Mouse (Mus musculus) forelimb bud, embryonic 11.5 days (tissue): Measurements from ENCODE around the gene Chek2.
A peak's percentile ranks its signal among the peaks of the same experiment; 100 is the strongest.
"Not testable (repeated sequence)": the region's sequence is repeated elsewhere in the genome, so short reads cannot be mapped to it uniquely, and the experiment has no call there.

Experiments used
- DNase-seq: peaks from one replicate; pipeline ENCODE4 v3.0.0-alpha.2; 2012; ENCODE audit warnings: low read depth, low spot score

Chek2 gene

GRCm38 (mm10) chr5:110839678-110840365 lies at the start of gene Chek2, which contains the start of gene Hscb:
Chek2 (plus strand) TSS chr5:110839979.
Hscb (minus strand) TSS chr5:110839777.
- peak; percentile 98 for DNase-seq

DNA sequence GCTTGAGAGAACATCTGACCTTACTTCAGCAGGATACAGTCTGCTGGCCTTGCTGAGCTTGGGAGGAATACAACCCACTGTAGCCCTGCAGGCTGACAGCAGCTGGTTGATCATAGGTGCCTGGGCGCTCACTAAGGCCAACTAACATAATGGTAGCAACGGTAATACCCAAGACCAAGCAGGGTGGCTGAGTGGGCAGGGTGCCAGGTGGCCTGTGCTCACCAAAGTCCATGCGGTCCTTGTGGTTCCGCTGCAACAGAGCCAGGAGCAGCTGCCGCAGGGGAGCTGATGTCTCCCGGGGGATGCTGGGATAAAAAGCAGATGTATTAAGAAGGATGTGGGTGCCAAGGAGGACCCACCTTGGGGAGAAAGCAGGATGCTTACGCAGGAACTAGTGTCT lies 45.4 kb upstream of the Chek2 start:
- DNase-seq: no peak

DNA sequence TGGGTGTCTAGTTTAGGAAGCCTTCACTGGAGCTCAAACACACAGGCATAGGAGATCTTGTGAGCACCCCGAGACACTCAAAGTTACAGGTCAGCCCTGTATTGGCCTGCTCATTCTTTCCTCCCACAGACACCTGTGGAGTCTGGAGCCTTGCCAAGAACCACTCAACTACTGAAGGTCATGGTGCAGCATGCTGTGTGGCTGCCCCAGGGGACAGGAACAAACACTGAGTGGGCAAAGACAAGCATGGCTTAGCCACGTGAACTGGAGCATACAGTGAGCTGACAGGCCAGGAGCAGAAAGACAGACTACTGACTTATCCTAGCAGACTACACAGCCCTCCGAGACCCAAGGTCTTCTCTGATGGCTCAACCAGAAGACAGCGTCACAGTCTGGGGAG lies 42.1 kb upstream of the Chek2 start:
- no peak for DNase-seq

- DNase-seq: no peak
These were observed 38.6 kb upstream of the Chek2 start for GRCm38 (mm10) chr5:110801036-110801624.

GRCm38 (mm10) chr5:110802186-110802585 lies 37.6 kb upstream of the Chek2 start:
- no peak for DNase-seq

- DNase-seq: no peak
These were observed 37.0 kb upstream of the Chek2 start for GRCm38 (mm10) chr5:110802809-110803208.

DNA sequence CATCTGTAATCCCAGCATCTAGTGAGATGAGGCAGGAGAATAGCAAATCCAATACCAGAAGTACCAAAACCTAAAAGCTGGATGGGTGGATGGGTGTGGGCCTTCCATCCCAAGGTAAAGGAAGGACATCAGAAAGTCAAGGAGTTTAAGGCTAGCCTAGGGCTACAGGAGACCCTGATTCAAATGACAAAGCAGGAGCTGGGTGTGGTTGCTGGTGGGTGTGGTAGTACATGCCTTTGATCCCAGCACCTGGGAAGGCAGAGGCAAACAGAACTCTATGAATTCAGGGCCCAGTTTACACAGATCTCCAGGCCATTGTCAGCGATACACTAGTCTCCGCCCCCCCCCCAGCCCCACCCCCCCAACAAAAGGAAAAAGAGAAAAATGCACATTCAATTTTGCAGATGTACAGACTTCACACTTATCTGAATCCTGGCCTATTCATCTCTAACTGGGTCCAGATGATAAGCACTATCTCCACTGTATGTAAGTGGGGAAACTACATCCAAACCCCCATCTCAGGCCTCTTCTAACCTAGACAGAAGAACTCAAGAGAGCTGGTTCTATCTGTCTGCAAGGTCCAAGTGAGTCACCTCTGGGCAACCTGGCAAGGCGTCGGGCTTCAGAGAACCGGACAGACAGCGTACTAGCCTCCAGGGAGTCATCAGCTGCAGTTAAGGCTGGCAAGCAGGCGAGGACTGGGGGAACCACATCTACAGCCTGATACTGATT lies 35.6 kb upstream of the Chek2 start:
- no peak for DNase-seq

DNA sequence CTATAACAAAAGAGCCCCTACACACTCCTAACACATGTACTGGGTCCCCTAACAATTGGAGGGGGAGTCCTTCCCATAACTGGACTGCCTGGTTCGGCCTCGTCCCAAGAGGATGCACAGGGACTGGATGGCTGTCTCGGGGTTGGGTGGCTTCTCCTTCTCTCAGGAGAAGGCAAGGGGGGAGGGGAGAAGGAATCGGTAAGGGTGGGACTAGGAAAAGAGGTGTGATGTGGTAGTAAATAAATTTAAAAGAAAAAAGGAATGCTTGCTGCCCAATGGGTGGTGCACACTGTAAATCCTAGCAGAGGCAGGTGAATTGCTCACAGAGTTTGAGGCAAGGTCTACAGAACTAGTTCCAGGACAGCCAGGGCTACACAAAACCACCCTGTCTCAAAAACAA lies 33.6 kb upstream of the Chek2 start:
- no peak for DNase-seq

DNA sequence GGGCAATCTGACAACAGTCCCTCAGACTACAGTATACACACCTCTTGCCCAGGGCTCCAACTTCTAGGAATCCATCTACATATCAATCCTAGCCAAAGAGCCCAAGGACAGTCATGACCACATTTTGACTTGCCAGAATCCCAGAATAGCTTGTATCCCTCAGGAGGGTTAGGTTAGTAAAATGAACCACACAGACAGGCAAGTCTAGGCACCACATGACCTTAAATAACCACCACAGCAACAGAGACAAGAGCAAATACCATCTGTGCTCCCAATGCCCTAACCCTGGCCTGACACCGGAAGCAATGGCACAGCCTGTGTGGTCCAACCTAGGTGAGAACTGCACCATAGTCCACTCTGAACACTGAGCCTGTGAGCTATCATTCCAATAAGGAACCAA lies 33.1 kb upstream of the Chek2 start:
- no peak for DNase-seq

- no peak for DNase-seq
These were observed 32.3 kb upstream of the Chek2 start for GRCm38 (mm10) chr5:110807453-110807852.

GRCm38 (mm10) chr5:110808061-110808631 lies 31.6 kb upstream of the Chek2 start:
- peak; percentile 72 for DNase-seq

GRCm38 (mm10) chr5:110808821-110809666 lies 30.7 kb upstream of the Chek2 start:
- peak; percentile 13 for DNase-seq

- peak; percentile 97 for DNase-seq
These were observed 30.0 kb upstream of the Chek2 start, which contains the start of gene Ulk1 for GRCm38 (mm10) chr5:110809667-110810325. Ulk1 (minus strand) TSS chr5:110810097.

DNA sequence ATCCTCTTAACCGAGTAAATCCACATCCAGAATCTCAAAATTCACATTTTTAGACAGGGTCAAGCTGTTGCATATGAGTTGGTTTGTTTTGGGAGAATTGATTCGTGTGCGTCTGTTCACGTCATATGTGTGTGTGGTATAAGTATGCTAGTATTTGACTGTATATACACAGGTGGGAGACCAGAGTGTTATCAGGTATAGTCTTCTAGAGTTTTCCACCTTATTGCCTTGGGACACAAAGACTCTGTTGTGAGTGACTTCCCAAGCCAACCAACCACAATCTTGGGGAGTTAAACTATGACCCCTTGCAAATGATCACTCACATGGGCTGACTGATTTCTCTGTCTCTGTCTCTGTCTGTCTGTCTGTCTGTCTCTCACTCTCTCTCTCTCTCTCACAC lies 15.4 kb upstream of the Chek2 start:
- DNase-seq: no peak

- peak; percentile 25 for DNase-seq
These were observed 12.8 kb upstream of the Chek2 start for GRCm38 (mm10) chr5:110826781-110827495.

DNA sequence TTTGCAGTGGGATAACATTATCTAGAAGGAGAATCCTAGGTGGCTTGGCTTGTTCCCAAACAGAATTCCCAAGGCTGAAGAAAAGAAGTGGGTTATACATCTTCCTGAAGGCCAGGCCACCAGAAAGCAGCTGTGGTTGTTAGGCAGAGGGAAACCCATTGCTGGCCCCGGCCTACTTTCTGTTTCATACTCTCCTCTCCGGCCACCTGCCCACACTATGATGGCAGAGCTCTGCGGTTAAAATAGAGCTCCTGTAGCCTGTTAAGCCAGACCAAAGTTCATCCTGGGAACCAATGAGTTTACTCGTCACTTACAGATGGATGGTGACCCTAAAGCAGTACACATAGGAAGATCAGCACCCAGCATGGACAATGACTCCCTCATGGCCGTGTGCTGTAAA lies 12.2 kb upstream of the Chek2 start:
- DNase-seq: no peak

GRCm38 (mm10) chr5:110831036-110831720 lies 8.6 kb upstream of the Chek2 start:
- no peak for DNase-seq

GRCm38 (mm10) chr5:110835959-110836358 lies 3.8 kb upstream of the Chek2 start:
- no peak for DNase-seq

GRCm38 (mm10) chr5:110838016-110838415 lies 1.8 kb upstream of the Chek2 start:
- DNase-seq: not testable (repeated sequence)
